Mouse (Mus musculus): Measurements from ENCODE around the gene Gpx5. TPM values are rescaled to one million over a fixed set of nuclear protein-coding genes. Genes with fewer than 3 reads are reported as not detected.

The Gpx5 gene
- 1.3 TPM for polyA plus RNA-seq (2014; fragmentation: Illumina TruSeq; extraction: RNeasy Lipid Tissue Mini Kit (QIAGEN cat#74804); ENCODE audit: low read depth, low replicate concordance)

GRCm38 (mm10) chr13:21292631-21293030 is at the start of gene Gpx5:
Gpx5 (minus strand) TSS chr13:21292731.

GRCm38 (mm10) chr13:21311926-21312325 is 19.4 kb upstream of the Gpx5 start, which contains the start of gene Gpx6:
Gpx6 (plus strand) TSS chr13:21312125.

Other genes starting within 250 kb of the Gpx5 start
- gene Olfr1370, start 217.8 kb downstream of the Gpx5 start, polyA plus RNA-seq (2014; fragmentation: Illumina TruSeq; extraction: RNeasy Lipid Tissue Mini Kit (QIAGEN cat#74804); ENCODE audit: low read depth, low replicate concordance): 0.09 TPM
- not detected for gene Olfr1369-ps1, start 181.2 kb downstream of the Gpx5 start, polyA plus RNA-seq (2014; fragmentation: Illumina TruSeq; extraction: RNeasy Lipid Tissue Mini Kit (QIAGEN cat#74804); ENCODE audit: low read depth, low replicate concordance)
- gene Olfr263, start 163.1 kb downstream of the Gpx5 start, polyA plus RNA-seq (2014; fragmentation: Illumina TruSeq; extraction: RNeasy Lipid Tissue Mini Kit (QIAGEN cat#74804); ENCODE audit: low read depth, low replicate concordance): not detected
- 0.95 TPM for gene Olfr1368, start 146.9 kb downstream of the Gpx5 start, polyA plus RNA-seq (2014; fragmentation: Illumina TruSeq; extraction: RNeasy Lipid Tissue Mini Kit (QIAGEN cat#74804); ENCODE audit: low read depth, low replicate concordance)
- gene Trim27, start 113.3 kb downstream of the Gpx5 start, polyA plus RNA-seq (2014; fragmentation: Illumina TruSeq; extraction: RNeasy Lipid Tissue Mini Kit (QIAGEN cat#74804); ENCODE audit: low read depth, low replicate concordance): 34.3 TPM
- gene Gpx6, start 19.4 kb upstream of the Gpx5 start, polyA plus RNA-seq (2014; fragmentation: Illumina TruSeq; extraction: RNeasy Lipid Tissue Mini Kit (QIAGEN cat#74804); ENCODE audit: low read depth, low replicate concordance): not detected
- not detected for gene Olfr1367, start 54.2 kb upstream of the Gpx5 start, polyA plus RNA-seq (2014; fragmentation: Illumina TruSeq; extraction: RNeasy Lipid Tissue Mini Kit (QIAGEN cat#74804); ENCODE audit: low read depth, low replicate concordance)
- gene Zscan12, start 70.1 kb upstream of the Gpx5 start, polyA plus RNA-seq (2014; fragmentation: Illumina TruSeq; extraction: RNeasy Lipid Tissue Mini Kit (QIAGEN cat#74804); ENCODE audit: low read depth, low replicate concordance): 10.0 TPM
- gene Zkscan3, start 110.0 kb upstream of the Gpx5 start, polyA plus RNA-seq (2014; fragmentation: Illumina TruSeq; extraction: RNeasy Lipid Tissue Mini Kit (QIAGEN cat#74804); ENCODE audit: low read depth, low replicate concordance): 121 TPM
- 3.1 TPM for gene Pgbd1, start 148.3 kb upstream of the Gpx5 start, polyA plus RNA-seq (2014; fragmentation: Illumina TruSeq; extraction: RNeasy Lipid Tissue Mini Kit (QIAGEN cat#74804); ENCODE audit: low read depth, low replicate concordance)
- 116 TPM for gene Zscan26, start 161.0 kb upstream of the Gpx5 start, polyA plus RNA-seq (2014; fragmentation: Illumina TruSeq; extraction: RNeasy Lipid Tissue Mini Kit (QIAGEN cat#74804); ENCODE audit: low read depth, low replicate concordance)
- gene Nkapl, start 175.8 kb upstream of the Gpx5 start, polyA plus RNA-seq (2014; fragmentation: Illumina TruSeq; extraction: RNeasy Lipid Tissue Mini Kit (QIAGEN cat#74804); ENCODE audit: low read depth, low replicate concordance): 0.50 TPM
- 0.98 TPM for gene Zkscan4, start 186.2 kb upstream of the Gpx5 start, polyA plus RNA-seq (2014; fragmentation: Illumina TruSeq; extraction: RNeasy Lipid Tissue Mini Kit (QIAGEN cat#74804); ENCODE audit: low read depth, low replicate concordance)
- not detected for gene Gm10065, start 186.7 kb upstream of the Gpx5 start, polyA plus RNA-seq (2014; fragmentation: Illumina TruSeq; extraction: RNeasy Lipid Tissue Mini Kit (QIAGEN cat#74804); ENCODE audit: low read depth, low replicate concordance)
- 4.5 TPM for gene AK157302, start 202.5 kb upstream of the Gpx5 start, polyA plus RNA-seq (2014; fragmentation: Illumina TruSeq; extraction: RNeasy Lipid Tissue Mini Kit (QIAGEN cat#74804); ENCODE audit: low read depth, low replicate concordance)
- gene Gm11273, start 208.7 kb upstream of the Gpx5 start, polyA plus RNA-seq (2014; fragmentation: Illumina TruSeq; extraction: RNeasy Lipid Tissue Mini Kit (QIAGEN cat#74804); ENCODE audit: low read depth, low replicate concordance): not detected
- 33.2 TPM for gene Zkscan8, start 238.4 kb upstream of the Gpx5 start, polyA plus RNA-seq (2014; fragmentation: Illumina TruSeq; extraction: RNeasy Lipid Tissue Mini Kit (QIAGEN cat#74804); ENCODE audit: low read depth, low replicate concordance)

All from sigmoid colon, adult 10 weeks (tissue).